In genomic region chr10:85136573-85136972, GRCm38 (mm10) we compare ENCODE assay signal across 16 mouse cellular contexts.
"Had no signal": no experiment of that assay in that cellular context is flagged by ENCODE, and none has a peak within 500 bp of the region (broad histone marks: within the 10 kb centered on the region; RNA-seq: fewer than 3 reads in every experiment).

No protein-coding gene starts in this region.

- H3K27me3 ChIP-seq: neural tube, embryonic 13.5 days; neural tube, embryonic 15.5 days; stomach, embryonic 15.5 days had no signal

- H3K9me3 ChIP-seq: neural tube, embryonic 13.5 days; neural tube, embryonic 15.5 days; stomach, embryonic 15.5 days had no signal

- H3K27ac ChIP-seq: neural tube, embryonic 13.5 days; neural tube, embryonic 15.5 days; stomach, embryonic 15.5 days; stomach, postnatal 0 days had no signal

- H3K4me3 ChIP-seq: neural tube, embryonic 13.5 days; neural tube, embryonic 15.5 days; stomach, embryonic 15.5 days had no signal

- DNase-seq: retina, postnatal 1 day; right cerebral cortex, adult 18-20 months; right cerebral cortex, postnatal 14 days; right cerebral cortex, postnatal 25 days; right cerebral cortex, postnatal 4 days; spleen, adult 18-20 months; thymus, adult 18-20 months; thymus, adult 2 months; thymus, postnatal 14 days; thymus, postnatal 25 days; thymus, postnatal 36 days; thymus, postnatal 4 days had no signal

- H3K4me2 ChIP-seq: neural tube, embryonic 13.5 days; neural tube, embryonic 15.5 days; stomach, embryonic 15.5 days had no signal

- H3K4me1 ChIP-seq: neural tube, embryonic 15.5 days; stomach, embryonic 15.5 days had no signal
